Mouse (Mus musculus): ENCODE data around the gene Gm4450. TPM values are rescaled to one million over a fixed set of nuclear protein-coding genes. Genes with fewer than 3 reads are reported as not detected.
"Not testable (repeated sequence)": the region's sequence is repeated elsewhere in the genome, so short reads cannot be mapped to it uniquely, and the experiment has no call there.

Gm4450 gene
- polyA plus RNA-seq, 1 experiment from 2014 or later: not detected

DNA sequence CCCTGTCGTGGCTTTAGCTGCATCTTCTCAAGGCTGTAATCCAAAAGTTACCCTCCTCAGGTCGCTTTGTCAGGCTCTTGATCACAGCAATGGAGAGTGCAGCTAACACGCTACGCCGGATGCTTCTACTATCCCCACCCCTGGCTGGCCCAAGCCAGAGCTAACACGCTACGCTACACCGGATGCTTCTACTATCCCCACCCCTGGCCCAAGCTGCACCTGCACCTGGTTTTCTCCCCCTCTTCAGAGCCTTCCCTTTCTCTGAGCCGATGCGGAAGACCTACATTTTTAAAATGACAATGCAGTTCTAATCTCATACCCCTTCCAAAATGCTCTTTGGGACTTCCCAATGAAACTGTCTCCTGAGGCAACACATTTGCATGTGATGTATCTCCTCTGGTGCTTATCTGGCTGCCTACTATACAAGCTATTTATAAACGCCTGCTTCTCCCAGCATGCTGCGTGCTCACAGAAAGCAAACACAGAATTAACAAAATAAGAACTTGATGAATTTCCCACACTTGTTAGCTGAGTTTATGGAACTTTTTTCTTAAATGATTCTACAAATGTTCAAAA lies 50.3 kb downstream of the Gm4450 start:
- not testable (repeated sequence) for ATAC-seq (ENCODE audit: low FRiP score, low TSS enrichment); H3K9me3 ChIP-seq (ENCODE audit: control insufficient read depth, low read length); H3K36me3 ChIP-seq (ENCODE audit: control insufficient read depth, insufficient read depth, low read length); H3K9ac ChIP-seq (ENCODE audit: low read length); H3K4me1 ChIP-seq (replicated peaks; ENCODE audit: control insufficient read depth, insufficient read depth); H3K4me2 ChIP-seq (replicated peaks; ENCODE audit: low read depth); H3K4me3 ChIP-seq (ENCODE audit: low read depth, low read length); DNase-seq (ENCODE audit: low spot score); H3K27ac ChIP-seq (replicated peaks); H3K27me3 ChIP-seq (ENCODE audit: control insufficient read depth, insufficient read depth, low read length)
- WGBS: 57% methylated on average over 12 of the region's 12 CpGs

DNA sequence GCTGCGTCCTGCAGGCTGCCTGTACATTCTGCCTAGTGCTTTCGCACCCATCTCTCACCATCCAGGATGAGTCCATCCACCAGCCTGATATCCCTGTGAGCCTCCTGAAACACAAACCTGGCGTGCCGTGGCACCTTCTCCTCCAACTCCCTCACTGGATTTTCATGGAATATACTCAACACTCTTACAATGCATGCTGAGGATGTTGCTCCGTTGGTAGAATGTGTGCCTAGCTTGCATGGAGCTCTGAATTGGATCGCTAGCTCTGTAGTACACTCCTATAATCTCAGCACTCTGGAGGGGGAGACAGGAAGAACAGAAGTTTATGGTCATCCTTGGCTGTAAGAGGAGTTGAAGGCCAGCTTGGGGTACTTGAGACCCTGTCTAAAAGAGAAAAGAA lies 51.0 kb downstream of the Gm4450 start:
- H3K4me1 ChIP-seq (replicated peaks; ENCODE audit: control insufficient read depth, insufficient read depth); ATAC-seq (ENCODE audit: low FRiP score, low TSS enrichment); H3K27me3 ChIP-seq (ENCODE audit: control insufficient read depth, insufficient read depth, low read length); DNase-seq (ENCODE audit: low spot score); H3K27ac ChIP-seq (replicated peaks); H3K36me3 ChIP-seq (ENCODE audit: control insufficient read depth, insufficient read depth, low read length); H3K4me2 ChIP-seq (replicated peaks; ENCODE audit: low read depth); H3K4me3 ChIP-seq (ENCODE audit: low read depth, low read length); H3K9me3 ChIP-seq (ENCODE audit: control insufficient read depth, low read length); H3K9ac ChIP-seq (ENCODE audit: low read length): not testable (repeated sequence)
- 90% methylated on average over 5 of the region's 6 CpGs for WGBS

DNA sequence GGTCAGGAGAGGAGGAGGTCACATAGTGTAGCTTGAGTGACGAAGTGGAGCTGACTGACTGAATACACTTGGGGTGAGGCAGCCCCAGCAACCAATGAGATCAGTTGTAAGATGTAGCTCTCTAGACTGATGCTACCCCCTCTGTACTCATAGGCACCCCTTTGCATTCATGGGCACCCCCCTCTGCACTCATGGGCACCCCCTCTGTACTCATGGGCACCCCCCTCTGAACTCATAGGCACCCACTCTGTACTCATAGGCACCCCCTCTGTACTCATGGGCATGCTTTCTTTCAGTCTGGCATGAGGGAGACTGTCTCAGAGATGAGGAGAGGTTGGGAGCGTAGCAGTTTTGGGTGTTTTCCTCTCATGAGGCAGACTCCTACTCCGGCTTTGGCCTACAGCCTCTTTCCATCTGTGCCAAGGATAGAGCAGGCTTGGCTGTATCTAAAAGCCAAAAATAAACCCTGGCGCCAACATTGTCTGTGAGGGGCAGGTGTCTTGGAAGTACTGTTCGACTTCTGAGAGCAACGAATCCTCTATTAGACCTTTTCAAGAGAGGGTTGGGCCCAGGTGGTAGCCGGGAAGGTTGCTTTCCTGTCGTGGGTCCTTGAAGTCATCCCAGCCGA lies 52.5 kb downstream of the Gm4450 start:
- H3K4me1 ChIP-seq (replicated peaks; ENCODE audit: control insufficient read depth, insufficient read depth); DNase-seq (ENCODE audit: low spot score); H3K27ac ChIP-seq (replicated peaks); H3K9ac ChIP-seq (ENCODE audit: low read length); ATAC-seq (ENCODE audit: low FRiP score, low TSS enrichment); H3K4me3 ChIP-seq (ENCODE audit: low read depth, low read length); H3K9me3 ChIP-seq (ENCODE audit: control insufficient read depth, low read length); H3K27me3 ChIP-seq (ENCODE audit: control insufficient read depth, insufficient read depth, low read length); H3K36me3 ChIP-seq (ENCODE audit: control insufficient read depth, insufficient read depth, low read length); H3K4me2 ChIP-seq (replicated peaks; ENCODE audit: low read depth): not testable (repeated sequence)
- WGBS: 84% methylated on average over 9 of the region's 9 CpGs

Other genes with a start within 250 kb of the Gm4450 start
- gene Reg4, start 235.0 kb downstream of the Gm4450 start, polyA plus RNA-seq (2015; fragmentation: Nextera tagmentation; extraction: Ambion mirVana): not detected in 2 replicates
- gene Hmgcs2, start 176.7 kb downstream of the Gm4450 start, polyA plus RNA-seq (2015; fragmentation: Nextera tagmentation; extraction: Ambion mirVana): 290 and 337 TPM in 2 replicates
- 87.7 and 95.1 TPM in 2 replicates for gene Phgdh, start 117.1 kb downstream of the Gm4450 start, polyA plus RNA-seq (2015; fragmentation: Nextera tagmentation; extraction: Ambion mirVana)
- gene Zfp697, start 74.7 kb downstream of the Gm4450 start, polyA plus RNA-seq (2015; fragmentation: Nextera tagmentation; extraction: Ambion mirVana): 1.6 and 2.1 TPM in 2 replicates
- gene Hsd3b4, start 53.4 kb upstream of the Gm4450 start, polyA plus RNA-seq (2015; fragmentation: Nextera tagmentation; extraction: Ambion mirVana): not detected in 2 replicates
- not detected in 2 replicates for gene Gm10681, start 131.7 kb upstream of the Gm4450 start, polyA plus RNA-seq (2015; fragmentation: Nextera tagmentation; extraction: Ambion mirVana)
- not detected in 2 replicates for gene Hsd3b5, start 173.1 kb upstream of the Gm4450 start, polyA plus RNA-seq (2015; fragmentation: Nextera tagmentation; extraction: Ambion mirVana)

Measured in stomach, postnatal 0 days (tissue).